Mouse (Mus musculus) neural tube, embryonic 11.5 days (tissue): ENCODE measurements at regions not wholly inside any gene's neighbourhood (a gene's known extent, or its start where the extent isn't known, plus 50 kb on each side); places are given as distances from the start of the nearest gene placed in this dataset.

Source experiments
- ATAC-seq: fragments of 200-750 bp; cut with Nextera tagmentation; 2 replicates; pipeline ENCODE4 v1.8.0; 2017; ENCODE audit warnings: moderate number of reproducible peaks, mild to moderate bottlenecking, moderate TSS enrichment, moderate library complexity; ENCODE audit not compliant: insufficient read depth, low FRiP score, low TSS enrichment
- DNase-seq: peaks from one replicate; pipeline ENCODE4 v3.0.0-alpha.2; 2015; ENCODE audit warnings: low spot score
- H3K27ac ChIP-seq: fragments of 300-500 bp; sonication (generic); 2 replicates; pipeline ENCODE4 v1.5.1; 2014; ENCODE audit warnings: low read depth, mild to moderate bottlenecking, low read length
- H3K27me3 ChIP-seq: fragments of 300-500 bp; sonication (generic); 2 replicates; pipeline ENCODE4 v1.6.1; 2014; ENCODE audit warnings: mild to moderate bottlenecking, low read length, mixed read lengths; ENCODE audit not compliant: control insufficient read depth, insufficient read depth
- H3K36me3 ChIP-seq: fragments of 300-500 bp; sonication (generic); 2 replicates; pipeline ENCODE4 v1.6.1; 2014; ENCODE audit warnings: mild to moderate bottlenecking, low read length, moderate library complexity, mixed read lengths; ENCODE audit not compliant: control insufficient read depth, insufficient read depth
- H3K4me1 ChIP-seq: fragments of 300-500 bp; sonication (generic); 2 replicates; pipeline ENCODE4 v1.6.1; 2014; ENCODE audit warnings: low read length, mixed read lengths; ENCODE audit not compliant: control insufficient read depth, insufficient read depth
- H3K4me2 ChIP-seq: fragments of 300-500 bp; sonication (generic); 2 replicates; pipeline ENCODE4 v1.6.1; 2014; ENCODE audit warnings: low read depth, mild to moderate bottlenecking, moderate library complexity
- H3K4me3 ChIP-seq: fragments of 300-500 bp; sonication (generic); 2 replicates; pipeline ENCODE4 v1.5.1; 2014; ENCODE audit warnings: low read depth, low read length
- H3K9ac ChIP-seq: fragments of 300-500 bp; sonication (generic); 2 replicates; pipeline ENCODE4 v1.6.1; 2014; ENCODE audit warnings: mild to moderate bottlenecking, low read length
- H3K9me3 ChIP-seq: fragments of 300-500 bp; sonication (generic); 2 replicates; pipeline ENCODE4 v1.6.1; 2016; ENCODE audit warnings: low read length; ENCODE audit not compliant: control insufficient read depth
- WGBS: fragments of 180-500 bp; shearing (Covaris S2); extraction: QIAGEN DNeasy Blood & Tissue Kit; methylation state at CpG from one replicate; pipeline ENCODE4 v1.1.7; 2014; 5-methylcytosine and 5-hydroxymethylcytosine counted together

DNA sequence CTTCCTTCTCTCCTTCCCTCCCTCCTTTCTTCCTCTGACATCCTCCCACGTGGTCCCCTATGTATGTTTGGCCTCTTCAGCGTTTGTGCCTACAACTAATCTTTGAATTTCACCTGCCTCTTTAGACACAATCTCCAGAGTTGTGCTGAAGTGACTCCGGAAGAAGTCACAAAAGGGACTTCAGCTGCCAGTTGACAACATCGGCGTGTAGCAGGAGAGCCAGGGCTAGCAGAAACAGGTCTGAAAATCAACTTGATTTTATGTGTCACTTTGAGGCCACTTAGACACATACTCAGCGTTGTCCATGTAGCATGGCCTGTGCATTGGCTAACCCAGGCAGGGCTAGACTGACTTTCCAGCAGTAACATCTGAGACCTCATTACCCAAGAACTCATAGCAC lies 317.2 kb downstream of the Cd83 start:
- peaks cover 11% of the 10 kb centered on the region for H3K4me1 ChIP-seq
- no peaks in the 10 kb centered on the region for H3K36me3 ChIP-seq
- DNase-seq (no peak), ATAC-seq (no peak)
- no peaks in the 10 kb centered on the region for H3K27me3 ChIP-seq
- H3K4me2 ChIP-seq, result no peak overlapping the region
- no peak overlapping the region for H3K27ac ChIP-seq
- H3K9me3 ChIP-seq, result no peaks in the 10 kb centered on the region
- H3K9ac ChIP-seq, result no peak overlapping the region
- 78% methylated on average over 6 of the region's 6 CpGs for WGBS
- no peak overlapping the region for H3K4me3 ChIP-seq

DNA sequence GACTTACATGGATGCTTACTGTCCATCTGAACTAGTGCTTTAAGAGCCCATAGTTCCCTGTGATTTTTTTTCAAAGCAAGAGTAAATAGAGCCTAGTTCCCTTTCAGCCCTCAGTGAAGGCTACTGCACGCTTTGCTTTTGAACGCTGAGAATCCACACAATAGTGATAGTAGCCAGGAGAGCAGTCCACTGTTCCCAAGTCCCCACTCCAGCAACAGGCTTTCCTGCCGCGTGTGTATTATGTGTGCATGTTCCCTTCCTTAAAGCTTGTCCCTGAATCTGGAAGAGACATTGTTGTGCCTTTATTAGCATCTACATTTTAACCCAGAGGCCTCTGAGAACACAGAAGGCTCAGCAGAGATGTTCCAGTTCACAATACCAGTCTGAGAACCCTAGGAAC lies 317.7 kb downstream of the Cd83 start:
- ATAC-seq, result no peak
- H3K27ac ChIP-seq, result no peak overlapping the region

DNA sequence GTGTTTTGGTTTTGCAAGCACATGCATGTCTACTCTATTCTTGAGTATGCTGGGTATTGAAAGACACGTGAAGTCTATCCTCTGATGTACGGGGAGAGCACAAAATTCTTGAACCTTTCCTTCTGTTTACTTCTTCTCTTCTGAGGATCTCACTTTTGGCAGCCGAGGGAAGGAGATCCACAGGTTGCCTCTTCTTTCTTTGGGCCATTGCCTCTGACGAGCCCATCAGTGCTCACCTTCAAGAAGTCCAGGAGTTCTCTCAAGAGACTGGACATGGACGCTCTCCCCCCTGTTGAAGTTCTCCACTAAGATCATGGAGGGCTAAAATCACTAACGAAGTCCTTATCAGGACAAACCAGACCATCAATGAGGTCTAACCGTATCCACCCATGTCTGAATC lies 318.8 kb downstream of the Cd83 start:
- Histone ChIP-seq H3K36me3 (no peaks in the 10 kb centered on the region), H3K9ac (no peak overlapping the region), H3K4me1 (peaks cover 11% of the 10 kb centered on the region), H3K4me3 (no peak overlapping the region), H3K4me2 (no peak overlapping the region), H3K27me3 (no peaks in the 10 kb centered on the region), H3K9me3 (no peaks in the 10 kb centered on the region), H3K27ac (no peak overlapping the region)
- ATAC-seq (no peak), DNase-seq (no peak)
- 94% methylated on average over 7 of the region's 7 CpGs for WGBS

More for the DNA sequence above, 317.7 kb downstream of the Cd83 start:
- no peak overlapping the region for H3K9ac ChIP-seq
- H3K4me3 ChIP-seq, result no peak overlapping the region
- no peak for DNase-seq
- H3K27me3 ChIP-seq, result no peaks in the 10 kb centered on the region
- no peak overlapping the region for H3K4me2 ChIP-seq
- peaks cover 11% of the 10 kb centered on the region for H3K4me1 ChIP-seq
- WGBS, result 75% methylated on average over 4 of the region's 4 CpGs
- no peaks in the 10 kb centered on the region for H3K9me3 ChIP-seq
- H3K36me3 ChIP-seq, result no peaks in the 10 kb centered on the region

DNA sequence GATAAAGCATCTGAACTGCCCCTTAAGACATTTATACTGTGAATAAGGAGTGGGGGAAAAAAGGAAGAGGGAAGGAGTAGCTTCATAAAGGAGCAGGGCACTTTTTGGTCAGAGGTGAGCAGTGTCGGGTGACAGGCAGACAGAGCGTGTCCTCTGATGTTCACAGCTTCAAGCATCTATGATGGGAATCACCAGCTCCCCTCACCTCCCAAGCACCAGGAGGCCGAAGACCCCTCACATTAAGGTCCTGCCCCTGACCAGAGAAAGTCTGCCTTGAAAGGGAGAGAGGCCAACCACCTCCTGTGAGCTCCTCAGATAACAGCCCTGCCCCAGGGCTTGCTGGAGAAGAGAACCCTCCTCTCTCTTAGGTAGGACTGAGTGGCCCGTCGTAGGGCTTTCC lies 320.6 kb downstream of the Cd83 start:
- Histone ChIP-seq H3K4me2 (no peak overlapping the region), H3K4me3 (no peak overlapping the region), H3K9ac (no peak overlapping the region), H3K27me3 (no peaks in the 10 kb centered on the region), H3K4me1 (peaks cover 3% of the 10 kb centered on the region), H3K36me3 (no peaks in the 10 kb centered on the region), H3K27ac (no peak overlapping the region), H3K9me3 (no peaks in the 10 kb centered on the region)
- ATAC-seq (no peak), DNase-seq (no peak)
- WGBS, result 56% methylated on average over 5 of the region's 5 CpGs

DNA sequence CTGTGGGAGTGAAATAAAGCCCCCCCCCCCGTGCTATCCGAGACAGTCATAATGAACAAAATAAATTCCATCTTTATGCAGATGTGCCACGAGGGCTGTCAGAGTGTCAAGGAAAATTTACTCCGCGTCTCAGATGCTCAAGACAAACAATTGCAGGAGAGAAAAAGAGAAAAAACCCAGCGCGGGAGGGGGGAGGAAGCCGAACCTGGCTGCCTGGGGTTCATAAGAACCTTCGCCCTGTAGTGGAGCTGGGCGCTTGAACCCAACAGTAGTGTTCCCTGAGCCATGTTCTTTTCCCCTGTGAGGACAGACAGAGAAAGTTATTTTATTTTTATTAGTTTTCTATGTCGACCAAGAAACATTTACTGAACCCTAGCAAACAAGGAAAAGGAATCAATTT lies 324.1 kb downstream of the Cd83 start:
- Histone ChIP-seq H3K4me2 (no peak overlapping the region), H3K36me3 (no peaks in the 10 kb centered on the region), H3K9ac (no peak overlapping the region), H3K9me3 (no peaks in the 10 kb centered on the region), H3K4me3 (no peak overlapping the region), H3K27ac (no peak overlapping the region), H3K4me1 (no peaks in the 10 kb centered on the region), H3K27me3 (no peaks in the 10 kb centered on the region)
- DNase-seq (no peak), ATAC-seq (no peak)
- WGBS, result 70% methylated on average over 11 of the region's 11 CpGs

DNA sequence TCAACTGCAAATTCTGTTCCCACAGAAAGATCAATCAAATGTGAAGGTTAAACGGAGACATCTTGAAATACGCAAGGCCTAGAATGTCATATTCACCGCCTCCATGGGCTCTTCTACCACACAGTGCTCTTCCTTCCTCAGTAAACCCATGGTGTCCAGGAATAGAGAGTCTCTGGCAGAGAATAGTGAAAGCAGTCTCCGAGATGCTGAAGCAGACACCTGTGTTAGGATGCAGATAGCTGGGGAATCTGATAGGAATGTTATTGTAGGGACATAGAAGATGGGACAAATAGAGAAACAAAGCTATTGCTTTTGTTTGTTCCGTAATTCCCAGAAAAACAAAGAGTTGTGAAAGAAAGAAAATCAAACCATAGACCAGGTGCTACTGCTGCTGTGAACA lies 328.5 kb downstream of the Cd83 start:
- Histone ChIP-seq H3K36me3 (no peaks in the 10 kb centered on the region), H3K9me3 (no peaks in the 10 kb centered on the region), H3K9ac (no peak overlapping the region), H3K4me1 (no peaks in the 10 kb centered on the region), H3K27ac (no peak overlapping the region), H3K4me3 (no peak overlapping the region), H3K4me2 (no peak overlapping the region), H3K27me3 (no peaks in the 10 kb centered on the region)
- ATAC-seq (no peak), DNase-seq (no peak)
- WGBS, result 89% methylated on average over 5 of the region's 5 CpGs

DNA sequence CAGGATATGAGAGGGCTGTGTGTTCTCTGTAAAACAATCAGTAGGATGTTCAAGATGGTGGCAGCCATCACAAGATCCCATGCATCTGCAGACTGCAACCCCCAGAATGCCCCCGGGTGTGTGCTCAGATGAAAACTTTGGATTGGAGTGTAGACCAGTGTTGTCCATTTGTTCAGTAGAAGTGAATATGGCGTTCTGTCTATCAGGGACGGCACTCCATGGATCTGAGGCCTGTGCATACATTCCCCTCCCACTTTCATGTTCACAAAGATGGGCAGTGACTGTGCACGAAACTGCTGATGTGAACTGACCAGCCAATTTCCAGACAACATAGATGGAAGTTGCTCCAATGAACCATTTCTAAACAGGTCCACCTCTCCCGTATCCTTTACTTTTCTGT lies 330.3 kb downstream of the Cd83 start:
- no peak overlapping the region for H3K27ac ChIP-seq
- H3K9ac ChIP-seq, result no peak overlapping the region
- H3K36me3 ChIP-seq, result no peaks in the 10 kb centered on the region
- no peak overlapping the region for H3K4me3 ChIP-seq
- H3K4me1 ChIP-seq, result no peaks in the 10 kb centered on the region
- H3K9me3 ChIP-seq, result no peaks in the 10 kb centered on the region
- WGBS, result 92% methylated on average over 5 of the region's 5 CpGs
- no peak for ATAC-seq
- H3K27me3 ChIP-seq, result no peaks in the 10 kb centered on the region
- DNase-seq, result no peak
- H3K4me2 ChIP-seq, result no peak overlapping the region

DNA sequence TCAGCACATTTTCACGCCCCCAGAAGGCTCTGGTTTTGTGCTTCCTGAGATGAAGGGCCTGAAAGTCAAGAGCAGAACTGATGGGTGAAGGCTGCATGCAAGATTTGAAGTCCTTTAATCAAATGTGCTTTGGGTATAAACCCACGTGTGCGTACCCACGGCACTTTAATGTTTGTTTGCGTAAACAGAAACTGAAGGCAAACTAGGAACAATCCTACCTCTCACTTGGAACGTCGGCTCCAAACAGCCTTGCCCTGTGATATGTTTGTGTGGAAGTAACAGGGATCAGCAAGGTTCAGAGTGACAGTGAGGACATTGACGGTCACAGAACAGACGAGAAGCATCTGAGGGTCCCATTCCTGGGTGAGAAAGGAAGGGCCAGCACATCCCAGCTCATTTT lies 333.3 kb downstream of the Cd83 start:
- Histone ChIP-seq H3K4me2 (no peak overlapping the region), H3K9ac (no peak overlapping the region), H3K9me3 (no peaks in the 10 kb centered on the region), H3K4me1 (peaks cover 6% of the 10 kb centered on the region; the same call in 1 of the 2 replicates), H3K27me3 (no peaks in the 10 kb centered on the region), H3K4me3 (no peak overlapping the region), H3K27ac (no peak overlapping the region), H3K36me3 (no peaks in the 10 kb centered on the region)
- no peak for DNase-seq
- WGBS, result 80% methylated on average over 9 of the region's 9 CpGs
- ATAC-seq, result no peak

DNA sequence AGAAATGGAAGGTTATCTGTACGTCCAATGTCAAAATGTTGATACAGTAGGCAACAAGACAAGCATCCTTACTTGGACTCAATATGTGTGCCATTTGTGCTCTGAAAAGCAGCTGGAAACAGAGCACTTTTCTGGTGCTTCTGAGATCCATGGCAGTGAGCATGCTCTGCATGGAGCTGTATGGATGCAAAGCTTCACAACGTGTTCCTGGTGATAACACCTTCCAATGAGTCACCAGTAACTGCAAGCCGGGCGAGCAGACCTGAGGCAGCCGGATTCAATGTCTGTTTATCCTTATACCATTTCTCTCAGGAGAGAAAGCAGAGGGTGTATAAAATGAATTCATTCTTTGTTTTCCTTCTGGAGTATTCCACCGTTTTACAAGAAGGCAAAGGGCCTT lies 334.3 kb downstream of the Cd83 start:
- Histone ChIP-seq H3K9ac (no peak overlapping the region), H3K27me3 (no peaks in the 10 kb centered on the region), H3K36me3 (no peaks in the 10 kb centered on the region), H3K27ac (no peak overlapping the region), H3K4me2 (no peak overlapping the region), H3K9me3 (no peaks in the 10 kb centered on the region), H3K4me3 (no peak overlapping the region), H3K4me1 (peaks cover 6% of the 10 kb centered on the region; the same call in 1 of the 2 replicates)
- DNase-seq (no peak), ATAC-seq (no peak)
- 90% methylated on average over 6 of the region's 6 CpGs for WGBS
